Mouse (Mus musculus) testis, adult 10 weeks (tissue): ENCODE results near the gene Cbwd1. TPM values are rescaled to one million over a fixed set of nuclear protein-coding genes. Genes with fewer than 3 reads are reported as not detected.

Experiments used
- polyA plus RNA-seq: library from polyadenylated mRNA; stranded (reverse); fragments of 350-450 nt; fragmentation: Illumina TruSeq; extraction: RNeasy Lipid Tissue Mini Kit (QIAGEN cat#74804); gene quantifications from one replicate; pipeline ENCODE4 v1.2.3, GENCODE M21; 2014; ENCODE audit warnings: low read depth, low replicate concordance

Gene Cbwd1
- polyA plus RNA-seq: 97.3 TPM

DNA sequence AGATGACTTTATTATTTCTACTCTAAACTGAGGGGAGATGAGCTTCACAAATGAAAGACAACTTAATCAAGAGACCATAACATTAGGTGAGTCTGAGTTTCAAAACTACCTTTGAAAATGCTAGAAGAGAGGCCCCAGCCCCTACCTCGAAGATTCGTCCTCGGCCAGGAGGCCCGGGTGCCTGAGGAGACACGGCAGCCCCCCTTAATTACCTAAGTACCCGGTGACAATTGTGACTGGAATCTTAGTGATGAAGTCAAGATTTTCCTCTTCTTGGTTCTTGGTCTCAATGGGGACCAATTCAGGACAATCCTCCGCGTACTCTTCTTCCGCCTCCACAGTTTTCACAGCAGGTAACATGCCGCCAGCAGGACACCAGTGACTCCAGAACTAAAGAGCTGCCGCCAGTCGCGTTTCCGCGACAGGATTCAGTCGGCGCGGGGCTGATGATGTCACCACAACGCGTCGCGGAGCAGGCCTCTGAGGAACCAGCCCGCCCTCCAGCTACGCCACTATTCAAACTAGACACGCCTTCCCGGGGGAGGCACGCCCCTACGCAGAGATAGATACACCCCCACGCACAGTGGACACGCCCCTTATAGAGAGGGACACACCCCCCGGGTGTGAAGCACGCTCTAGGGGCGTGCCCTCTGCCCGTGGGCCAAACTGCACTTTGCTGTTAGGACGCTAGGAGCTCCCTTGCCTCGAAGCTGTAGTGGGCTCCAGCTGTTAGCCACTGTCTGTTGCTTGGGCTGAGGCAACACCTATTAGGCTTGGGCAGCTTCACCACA is at the start of gene Cbwd1:
Gene Cbwd1 (minus strand): TSS at position 439 of the 791 bp plus-strand sequence.

DNA sequence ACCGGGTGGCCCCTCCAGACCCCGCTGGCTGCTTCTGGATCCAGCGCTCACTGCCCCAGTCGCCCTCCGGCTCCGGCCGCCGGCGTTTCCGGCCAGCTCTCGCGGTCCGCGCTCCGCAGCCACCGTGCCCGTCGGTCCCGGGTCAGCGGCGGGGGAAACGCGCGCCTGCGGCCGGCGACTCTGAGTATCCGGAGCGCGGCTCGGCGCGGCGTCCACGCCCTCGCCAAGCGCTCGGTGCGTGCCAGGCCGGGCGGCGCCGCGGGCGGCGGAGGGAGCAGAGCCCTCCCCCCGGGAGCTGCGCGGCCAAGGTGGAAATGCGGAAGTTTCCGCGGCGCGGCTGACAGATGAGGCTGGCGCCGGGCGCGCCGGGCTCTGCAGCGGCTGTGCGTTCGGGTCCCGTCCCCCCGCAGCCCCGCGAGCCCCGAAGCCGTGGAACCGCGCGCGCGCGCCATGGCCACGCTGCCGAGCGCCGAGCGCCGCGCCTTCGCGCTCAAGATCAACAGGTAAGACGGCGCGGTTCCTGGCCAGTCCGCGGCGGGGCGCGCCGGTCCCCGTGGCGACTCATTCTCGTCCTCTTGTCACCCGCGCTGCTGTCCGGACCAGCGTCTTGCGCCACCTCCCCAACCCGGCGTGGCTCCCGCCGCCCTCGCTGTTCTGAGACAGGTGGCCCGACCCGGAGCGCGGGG is 37.9 kb upstream of the Cbwd1 start, which contains the start of gene Dock8:
Gene Dock8 (plus strand): TSS at position 334 of the 686 bp plus-strand sequence.

DNA sequence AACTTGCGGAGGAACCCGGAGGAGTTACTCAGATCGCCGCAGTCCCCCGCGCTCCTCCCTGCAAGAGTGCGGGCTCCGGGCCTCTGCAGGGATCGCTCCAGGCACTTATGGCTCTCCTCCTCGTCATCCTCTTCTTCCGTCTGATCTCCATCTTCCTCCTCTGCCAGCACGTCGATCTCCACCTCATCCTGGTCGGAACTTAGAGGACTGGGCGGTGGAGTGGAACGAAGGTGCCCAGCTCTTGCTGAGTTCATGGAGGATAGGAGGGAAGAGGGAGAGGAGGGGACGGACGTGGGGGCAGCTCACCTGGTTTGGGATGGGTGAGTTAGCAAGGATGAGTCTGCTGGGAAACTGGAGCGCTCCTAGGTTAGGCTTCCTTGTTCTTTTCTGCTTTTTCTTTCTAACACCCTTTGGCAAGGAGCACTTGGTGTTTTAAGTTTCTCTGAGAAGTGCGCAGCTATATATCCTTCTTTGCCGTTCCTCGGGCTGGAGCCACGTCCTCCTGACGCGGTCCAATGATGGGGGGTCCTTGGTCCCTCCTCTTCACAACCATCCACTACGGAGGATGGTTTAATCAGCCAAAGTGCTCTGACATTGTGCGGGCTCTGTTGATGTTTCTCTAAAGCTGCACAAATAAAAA is 60.7 kb downstream of the Cbwd1 start, which contains the start of gene Foxd4:
Gene Foxd4 (minus strand): TSS at position 617 of the 640 bp plus-strand sequence.

GRCm38 (mm10) chr19:24875129-24875870 is 86.1 kb downstream of the Cbwd1 start, which contains the start of gene Gm10053:
Gm10053 (plus strand) TSS chr19:24875686.

Other genes with a start within 250 kb of the Cbwd1 start
- gene Pgm5, start 99.8 kb downstream of the Cbwd1 start, polyA plus RNA-seq: 0.78 TPM
- 107 TPM for gene Gm10053, start 85.9 kb downstream of the Cbwd1 start, polyA plus RNA-seq
- not detected for gene Foxd4, start 60.4 kb downstream of the Cbwd1 start, polyA plus RNA-seq
- gene Dock8, start 37.9 kb upstream of the Cbwd1 start, polyA plus RNA-seq: 2.6 TPM